Mouse (Mus musculus): ENCODE measurements at regions not wholly inside any gene's neighbourhood (a gene's known extent, or its start where the extent isn't known, plus 50 kb on each side); places are given as distances from the start of the nearest gene placed in this dataset.

- no peak for DNase-seq (ENCODE audit: extremely low spot score)
Measured at GRCm38 (mm10) chr15:7574264-7574663, 176.1 kb upstream of the Egflam start.

- DNase-seq (ENCODE audit: extremely low spot score): no peak
Measured at GRCm38 (mm10) chr15:7574811-7575210, 176.6 kb upstream of the Egflam start.

- peak; percentile 19 for DNase-seq (ENCODE audit: extremely low spot score)
Measured at GRCm38 (mm10) chr15:7578439-7578838, 180.2 kb upstream of the Egflam start.

- no peak for DNase-seq (ENCODE audit: extremely low spot score)
Measured at GRCm38 (mm10) chr15:7587210-7587609, 189.0 kb upstream of the Egflam start.

- no peak for DNase-seq (ENCODE audit: extremely low spot score)
Measured at GRCm38 (mm10) chr15:7591486-7591885, 193.3 kb upstream of the Egflam start.

- no peak for DNase-seq (ENCODE audit: extremely low spot score)
Measured at GRCm38 (mm10) chr15:7597335-7597734, 199.1 kb upstream of the Egflam start.

- no peak for DNase-seq (ENCODE audit: extremely low spot score)
Measured at GRCm38 (mm10) chr15:7597805-7598204, 199.6 kb upstream of the Egflam start.

GRCm38 (mm10) chr15:7601540-7601939 is 203.3 kb upstream of the Egflam start:
- no peak for DNase-seq (ENCODE audit: extremely low spot score)

GRCm38 (mm10) chr15:7604847-7605246 is 205.8 kb upstream of the Gdnf start:
- DNase-seq (ENCODE audit: extremely low spot score): no peak

- DNase-seq (ENCODE audit: extremely low spot score): no peak
Measured at GRCm38 (mm10) chr15:7617954-7618353, 192.7 kb upstream of the Gdnf start.

GRCm38 (mm10) chr15:7623026-7623425 is 187.6 kb upstream of the Gdnf start:
- DNase-seq (ENCODE audit: extremely low spot score): no peak

GRCm38 (mm10) chr15:7624689-7625472 is 185.8 kb upstream of the Gdnf start:
- DNase-seq (ENCODE audit: extremely low spot score): no peak

- DNase-seq (ENCODE audit: extremely low spot score): no peak
Measured at GRCm38 (mm10) chr15:7629826-7630225, 180.8 kb upstream of the Gdnf start.

GRCm38 (mm10) chr15:7635234-7635633 is 175.4 kb upstream of the Gdnf start:
- DNase-seq (ENCODE audit: extremely low spot score): no peak

GRCm38 (mm10) chr15:7639444-7639843 is 171.2 kb upstream of the Gdnf start:
- DNase-seq (ENCODE audit: extremely low spot score): no peak

GRCm38 (mm10) chr15:7642075-7642474 is 168.6 kb upstream of the Gdnf start:
- peak; percentile 8 for DNase-seq (ENCODE audit: extremely low spot score)

GRCm38 (mm10) chr15:7650705-7651104 is 159.9 kb upstream of the Gdnf start:
- DNase-seq (ENCODE audit: extremely low spot score): no peak

- DNase-seq (ENCODE audit: extremely low spot score): no peak
Measured at GRCm38 (mm10) chr15:7663888-7664287, 146.8 kb upstream of the Gdnf start.

GRCm38 (mm10) chr15:7669631-7670030 is 141.0 kb upstream of the Gdnf start:
- DNase-seq (ENCODE audit: extremely low spot score): no peak

GRCm38 (mm10) chr15:7676970-7677369 is 133.7 kb upstream of the Gdnf start:
- DNase-seq (ENCODE audit: extremely low spot score): no peak

GRCm38 (mm10) chr15:7678711-7679110 is 131.9 kb upstream of the Gdnf start:
- DNase-seq (ENCODE audit: extremely low spot score): no peak

GRCm38 (mm10) chr15:7681011-7681410 is 129.6 kb upstream of the Gdnf start:
- DNase-seq (ENCODE audit: extremely low spot score): no peak

- DNase-seq (ENCODE audit: extremely low spot score): peak; percentile 27
Measured at GRCm38 (mm10) chr15:7683235-7683974, 127.2 kb upstream of the Gdnf start.

Data from embryo, embryonic 9.5 days (tissue).